Mouse (Mus musculus): ENCODE results near the gene Tex50. TPM values are rescaled to one million over a fixed set of nuclear protein-coding genes. Genes with fewer than 3 reads are reported as not detected.
"Not testable (repeated sequence)": the region's sequence is repeated elsewhere in the genome, so short reads cannot be mapped to it uniquely, and the experiment has no call there.

The Tex50 gene
- polyA plus RNA-seq, 1 experiment from 2014 or later = not detected

DNA sequence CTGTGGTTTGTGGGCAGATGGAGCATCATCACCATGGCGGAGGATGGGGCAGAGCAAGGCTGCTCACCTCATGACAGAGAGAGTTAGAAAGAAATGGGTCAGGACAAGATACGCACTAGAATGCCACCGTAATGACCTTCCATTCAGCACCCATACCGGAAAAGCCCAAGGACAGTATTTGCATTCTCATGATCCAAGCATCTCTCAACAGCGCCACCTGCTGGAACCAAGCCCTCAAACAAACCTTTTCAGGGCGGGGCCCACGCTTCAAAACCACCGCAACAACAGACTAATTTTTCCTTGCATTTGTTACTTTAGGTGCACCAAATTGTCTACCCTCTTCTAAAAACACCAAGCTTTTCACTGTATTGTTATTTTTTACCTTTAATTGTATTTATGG lies 21.6 kb upstream of the Tex50 start:
- Histone ChIP-seq H3K9me3 (replicated peaks; ENCODE audit: control insufficient read depth, low read length) (no peaks in the 10 kb centered on the region; the same call in 1 of the 2 replicates), H3K4me3 (ENCODE audit: low read depth, low read length) (no peak overlapping the region), H3K9ac (replicated peaks; ENCODE audit: low read length) (no peak overlapping the region), H3K36me3 (replicated peaks; ENCODE audit: control insufficient read depth, insufficient read depth, low read depth, low read length) (no peaks in the 10 kb centered on the region), H3K27me3 (ENCODE audit: control insufficient read depth, insufficient read depth, low read length) (no peaks in the 10 kb centered on the region), H3K4me1 (ENCODE audit: control insufficient read depth, insufficient read depth, low read length) (no peaks in the 10 kb centered on the region; the same call in 1 of the 2 replicates), H3K27ac (replicated peaks; ENCODE audit: low read depth, low read length) (no peak overlapping the region), H3K4me2 (ENCODE audit: low read depth, low read length) (no peak overlapping the region)
- 58% methylated on average over 8 of the region's 8 CpGs for WGBS
- ATAC-seq (replicated peaks; ENCODE audit: insufficient number of reproducible peaks, low FRiP score, low TSS enrichment, low read depth) (no peak), DNase-seq (ENCODE audit: low spot score) (peak; percentile 59)

DNA sequence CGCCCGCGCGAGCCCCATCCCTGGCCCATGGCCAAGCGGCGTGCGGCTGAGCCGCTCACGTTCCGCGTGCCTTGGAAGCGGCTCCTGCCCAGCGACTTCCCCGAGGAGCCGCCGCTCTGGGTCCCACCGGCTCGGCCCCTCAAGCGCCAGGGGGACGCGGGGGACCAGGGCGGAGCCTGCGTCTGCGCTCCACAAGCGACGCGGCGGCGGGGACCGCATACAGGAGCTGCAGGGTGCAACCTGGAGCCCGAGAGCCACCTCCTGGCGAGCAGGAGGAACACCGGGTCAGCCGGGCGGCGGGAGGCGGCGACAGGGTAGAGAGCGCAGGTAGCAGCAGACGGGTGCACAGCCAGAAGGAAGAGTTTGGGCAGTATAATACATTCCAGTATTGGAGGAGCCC lies 11.5 kb upstream of the Tex50 start:
- Histone ChIP-seq H3K9me3 (replicated peaks; ENCODE audit: control insufficient read depth, low read length) (no peaks in the 10 kb centered on the region), H3K4me1 (ENCODE audit: control insufficient read depth, insufficient read depth, low read length) (no peaks in the 10 kb centered on the region), H3K36me3 (replicated peaks; ENCODE audit: control insufficient read depth, insufficient read depth, low read depth, low read length) (no peaks in the 10 kb centered on the region), H3K4me2 (ENCODE audit: low read depth, low read length) (peak overlapping the region; percentile 68), H3K9ac (replicated peaks; ENCODE audit: low read length) (peak overlapping the region; percentile 55), H3K27ac (replicated peaks; ENCODE audit: low read depth, low read length) (no peak overlapping the region), H3K27me3 (ENCODE audit: control insufficient read depth, insufficient read depth, low read length) (no peaks in the 10 kb centered on the region; the same call in 1 of the 2 replicates), H3K4me3 (ENCODE audit: low read depth, low read length) (peak overlapping the region; percentile 35)
- 2% methylated on average over 40 of the region's 40 CpGs for WGBS
- ATAC-seq (replicated peaks; ENCODE audit: insufficient number of reproducible peaks, low FRiP score, low TSS enrichment, low read depth) = peak; percentile 92
- peak; percentile 83 for DNase-seq (ENCODE audit: low spot score)

DNA sequence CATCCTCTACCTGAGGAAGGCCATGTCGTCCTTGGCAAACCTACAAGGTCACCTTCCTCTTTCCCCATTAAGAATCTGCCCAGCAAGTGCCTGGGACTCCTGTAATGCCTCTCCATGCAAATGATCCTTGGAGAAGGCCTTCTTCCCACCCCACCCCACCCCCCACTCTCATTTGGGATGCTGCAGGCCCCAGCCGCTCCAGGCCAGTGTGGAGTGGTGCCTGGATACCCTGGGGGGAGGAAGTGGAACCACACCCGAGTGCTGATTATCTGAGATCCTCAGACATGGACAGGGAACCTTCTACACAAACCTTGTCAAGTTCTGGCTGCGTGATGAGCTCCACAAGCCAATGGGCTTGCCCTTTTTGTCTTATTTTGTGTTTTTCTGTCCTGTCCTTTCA lies 1.2 kb upstream of the Tex50 start:
- Histone ChIP-seq H3K27me3 (ENCODE audit: control insufficient read depth, insufficient read depth, low read length) (no peaks in the 10 kb centered on the region), H3K36me3 (replicated peaks; ENCODE audit: control insufficient read depth, insufficient read depth, low read depth, low read length) (no peaks in the 10 kb centered on the region)

DNA sequence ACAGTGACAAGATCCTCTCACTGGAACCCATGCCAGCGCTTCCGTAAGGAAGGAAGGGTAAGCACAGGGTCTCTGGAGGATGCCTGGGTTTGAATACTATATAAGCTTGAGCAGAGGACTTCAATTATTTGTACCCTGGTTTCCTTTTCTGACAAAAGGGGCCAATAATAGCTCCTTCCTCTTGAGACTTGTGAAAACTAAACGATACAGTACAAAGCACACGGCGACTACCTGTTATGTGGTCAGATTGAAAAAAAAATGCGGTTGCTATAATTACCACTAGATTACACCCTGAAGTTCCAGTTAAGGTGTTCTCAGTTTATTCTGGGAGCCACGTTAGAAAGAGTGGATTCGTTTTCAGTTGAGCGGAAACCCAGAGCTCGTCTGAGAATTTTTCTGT lies 2.6 kb downstream of the Tex50 start:
- no peak for ATAC-seq (replicated peaks; ENCODE audit: insufficient number of reproducible peaks, low FRiP score, low TSS enrichment, low read depth)
- no peak overlapping the region for H3K4me3 ChIP-seq (ENCODE audit: low read depth, low read length)
- H3K27me3 ChIP-seq (ENCODE audit: control insufficient read depth, insufficient read depth, low read length) = no peaks in the 10 kb centered on the region
- 82% methylated on average over 10 of the region's 10 CpGs for WGBS
- H3K36me3 ChIP-seq (replicated peaks; ENCODE audit: control insufficient read depth, insufficient read depth, low read depth, low read length) = no peaks in the 10 kb centered on the region
- no peaks in the 10 kb centered on the region for H3K9me3 ChIP-seq (replicated peaks; ENCODE audit: control insufficient read depth, low read length)
- H3K4me1 ChIP-seq (ENCODE audit: control insufficient read depth, insufficient read depth, low read length) = no peaks in the 10 kb centered on the region
- H3K9ac ChIP-seq (replicated peaks; ENCODE audit: low read length) = no peak overlapping the region
- no peak overlapping the region for H3K27ac ChIP-seq (replicated peaks; ENCODE audit: low read depth, low read length)
- H3K4me2 ChIP-seq (ENCODE audit: low read depth, low read length) = no peak overlapping the region
- no peak for DNase-seq (ENCODE audit: low spot score)

More for the DNA sequence above, 1.2 kb upstream of the Tex50 start:
- no peak overlapping the region for H3K27ac ChIP-seq (replicated peaks; ENCODE audit: low read depth, low read length)
- DNase-seq (ENCODE audit: low spot score) = no peak
- no peaks in the 10 kb centered on the region for H3K9me3 ChIP-seq (replicated peaks; ENCODE audit: control insufficient read depth, low read length)
- H3K9ac ChIP-seq (replicated peaks; ENCODE audit: low read length) = no peak overlapping the region
- H3K4me1 ChIP-seq (ENCODE audit: control insufficient read depth, insufficient read depth, low read length) = no peaks in the 10 kb centered on the region
- H3K4me3 ChIP-seq (ENCODE audit: low read depth, low read length) = no peak overlapping the region
- no peak overlapping the region for H3K4me2 ChIP-seq (ENCODE audit: low read depth, low read length)
- 61% methylated on average over 4 of the region's 4 CpGs for WGBS
- ATAC-seq (replicated peaks; ENCODE audit: insufficient number of reproducible peaks, low FRiP score, low TSS enrichment, low read depth) = no peak

DNA sequence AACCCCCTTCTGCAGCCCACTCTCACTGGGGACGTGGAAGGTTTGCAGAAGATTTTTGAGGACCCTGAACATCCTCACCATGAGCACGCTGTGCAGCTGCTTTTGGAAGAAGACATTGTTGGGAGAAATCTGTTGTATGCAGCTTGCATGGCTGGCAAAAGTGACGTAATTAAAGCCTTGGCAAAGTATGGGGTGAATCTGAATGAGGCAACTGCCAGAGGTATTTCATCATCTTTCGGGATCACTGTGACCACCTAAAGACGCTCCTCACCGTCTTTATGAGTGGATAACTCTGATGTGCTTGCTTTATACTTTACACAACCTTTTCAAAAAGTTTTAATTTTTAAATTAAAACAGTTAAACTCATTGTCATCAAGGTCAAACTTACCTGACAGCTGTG lies 8.0 kb downstream of the Tex50 start:
- WGBS = 75% methylated on average over 6 of the region's 6 CpGs
- H3K4me3 ChIP-seq (ENCODE audit: low read depth, low read length) = no peak overlapping the region
- H3K9ac ChIP-seq (replicated peaks; ENCODE audit: low read length) = no peak overlapping the region
- H3K4me2 ChIP-seq (ENCODE audit: low read depth, low read length) = no peak overlapping the region
- ATAC-seq (replicated peaks; ENCODE audit: insufficient number of reproducible peaks, low FRiP score, low TSS enrichment, low read depth) (no peak), DNase-seq (ENCODE audit: low spot score) (no peak)
- H3K36me3 ChIP-seq (replicated peaks; ENCODE audit: control insufficient read depth, insufficient read depth, low read depth, low read length) = no peaks in the 10 kb centered on the region
- H3K9me3 ChIP-seq (replicated peaks; ENCODE audit: control insufficient read depth, low read length) = no peaks in the 10 kb centered on the region
- no peak overlapping the region for H3K27ac ChIP-seq (replicated peaks; ENCODE audit: low read depth, low read length)
- no peaks in the 10 kb centered on the region for H3K27me3 ChIP-seq (ENCODE audit: control insufficient read depth, insufficient read depth, low read length)
- H3K4me1 ChIP-seq (ENCODE audit: control insufficient read depth, insufficient read depth, low read length) = no peaks in the 10 kb centered on the region

DNA sequence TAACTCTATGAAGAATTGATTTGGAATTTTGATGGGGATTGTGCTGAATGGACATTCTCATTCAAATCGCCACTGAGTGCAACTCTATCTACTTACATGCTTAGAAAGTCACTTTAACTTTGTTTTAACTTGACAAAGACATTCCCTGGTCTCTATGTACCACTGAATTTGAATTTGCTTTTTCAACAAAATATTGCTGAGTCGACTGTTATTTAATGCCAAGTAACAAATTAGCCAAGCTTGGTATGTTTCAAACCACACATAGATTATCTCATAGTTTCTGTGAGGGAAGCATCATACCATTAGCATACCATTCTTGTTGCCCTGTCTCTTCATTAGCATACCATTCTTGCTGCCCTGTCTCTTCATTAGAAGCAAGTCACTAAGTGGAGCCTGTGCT lies 11.2 kb downstream of the Tex50 start:
- no peak overlapping the region for H3K9ac ChIP-seq (replicated peaks; ENCODE audit: low read length)
- DNase-seq (ENCODE audit: low spot score) (no peak), ATAC-seq (replicated peaks; ENCODE audit: insufficient number of reproducible peaks, low FRiP score, low TSS enrichment, low read depth) (no peak)
- H3K9me3 ChIP-seq (replicated peaks; ENCODE audit: control insufficient read depth, low read length) = no peaks in the 10 kb centered on the region
- H3K4me1 ChIP-seq (ENCODE audit: control insufficient read depth, insufficient read depth, low read length) = no peaks in the 10 kb centered on the region
- no peaks in the 10 kb centered on the region for H3K27me3 ChIP-seq (ENCODE audit: control insufficient read depth, insufficient read depth, low read length)
- WGBS = 84% methylated on average over 2 of the region's 2 CpGs
- H3K4me3 ChIP-seq (ENCODE audit: low read depth, low read length) = no peak overlapping the region
- no peaks in the 10 kb centered on the region for H3K36me3 ChIP-seq (replicated peaks; ENCODE audit: control insufficient read depth, insufficient read depth, low read depth, low read length)
- no peak overlapping the region for H3K27ac ChIP-seq (replicated peaks; ENCODE audit: low read depth, low read length)
- H3K4me2 ChIP-seq (ENCODE audit: low read depth, low read length) = no peak overlapping the region

DNA sequence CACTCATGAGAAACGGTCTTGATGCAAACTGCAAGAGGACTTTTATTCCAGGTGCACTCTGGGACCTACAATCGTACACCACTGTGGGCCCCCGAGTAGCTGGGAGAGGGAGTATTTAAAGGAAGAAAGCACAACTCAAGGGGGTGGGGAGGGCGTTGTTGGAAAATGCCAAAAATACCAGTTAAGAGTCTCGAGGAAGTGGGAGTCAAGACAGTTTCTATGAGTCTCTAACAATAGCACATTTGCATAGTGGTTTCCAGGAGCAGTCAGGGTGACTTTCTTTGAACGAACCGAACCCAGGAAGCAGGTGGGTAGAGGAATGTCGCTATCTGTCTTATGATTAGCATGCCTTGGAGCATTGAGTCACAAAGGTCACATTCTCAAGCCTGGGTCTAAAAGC lies 13.5 kb downstream of the Tex50 start:
- H3K4me3 ChIP-seq (ENCODE audit: low read depth, low read length); H3K27me3 ChIP-seq (ENCODE audit: control insufficient read depth, insufficient read depth, low read length); H3K4me1 ChIP-seq (ENCODE audit: control insufficient read depth, insufficient read depth, low read length); ATAC-seq (replicated peaks; ENCODE audit: insufficient number of reproducible peaks, low FRiP score, low TSS enrichment, low read depth); H3K27ac ChIP-seq (replicated peaks; ENCODE audit: low read depth, low read length); H3K9ac ChIP-seq (replicated peaks; ENCODE audit: low read length); H3K36me3 ChIP-seq (replicated peaks; ENCODE audit: control insufficient read depth, insufficient read depth, low read depth, low read length); H3K4me2 ChIP-seq (ENCODE audit: low read depth, low read length); DNase-seq (ENCODE audit: low spot score); H3K9me3 ChIP-seq (replicated peaks; ENCODE audit: control insufficient read depth, low read length): not testable (repeated sequence)
- WGBS = 85% methylated on average over 8 of the region's 8 CpGs

DNA sequence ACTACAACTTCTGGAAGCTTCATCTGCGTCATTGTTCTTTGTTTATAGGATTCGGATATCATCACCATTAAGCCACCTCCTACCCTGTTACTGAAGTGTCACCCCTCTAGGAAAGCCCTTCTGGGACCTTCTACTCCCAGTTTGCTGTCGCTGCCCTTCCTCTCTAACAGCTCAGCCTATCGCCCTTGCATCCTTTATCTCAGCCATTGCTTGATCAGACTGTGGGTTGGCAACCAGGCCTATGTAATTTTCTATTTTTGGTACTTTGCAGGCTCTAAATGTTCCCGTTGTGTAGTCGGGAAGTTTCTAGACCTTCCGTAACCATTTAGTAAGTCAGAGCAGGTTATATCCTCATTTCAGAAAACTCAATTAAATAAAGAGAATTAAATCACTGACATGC lies 15.9 kb downstream of the Tex50 start:
- Histone ChIP-seq H3K27me3 (ENCODE audit: control insufficient read depth, insufficient read depth, low read length) (no peaks in the 10 kb centered on the region), H3K36me3 (replicated peaks; ENCODE audit: control insufficient read depth, insufficient read depth, low read depth, low read length) (no peaks in the 10 kb centered on the region), H3K27ac (replicated peaks; ENCODE audit: low read depth, low read length) (no peak overlapping the region), H3K9ac (replicated peaks; ENCODE audit: low read length) (no peak overlapping the region), H3K9me3 (replicated peaks; ENCODE audit: control insufficient read depth, low read length) (no peaks in the 10 kb centered on the region), H3K4me1 (ENCODE audit: control insufficient read depth, insufficient read depth, low read length) (no peaks in the 10 kb centered on the region), H3K4me2 (ENCODE audit: low read depth, low read length) (no peak overlapping the region), H3K4me3 (ENCODE audit: low read depth, low read length) (peak overlapping the region; percentile 21; the same call in 1 of the 2 replicates)
- ATAC-seq (replicated peaks; ENCODE audit: insufficient number of reproducible peaks, low FRiP score, low TSS enrichment, low read depth) = no peak
- no peak for DNase-seq (ENCODE audit: low spot score)
- 88% methylated on average over 7 of the region's 7 CpGs for WGBS
